Mouse (Mus musculus) embryonic facial prominence, embryonic 11.5 days (tissue): ENCODE data around the gene Zfp382. TPM values are rescaled to one million over a fixed set of nuclear protein-coding genes. Genes with fewer than 3 reads are reported as not detected.

Experiments used
- ATAC-seq: fragments of 200-750 bp; cut with Nextera tagmentation; replicated peaks from 2 replicates; pipeline ENCODE4 v1.8.0; 2017; ENCODE audit warnings: low read depth; ENCODE audit not compliant: insufficient number of reproducible peaks, low FRiP score, low TSS enrichment
- DNase-seq: peaks from one replicate; pipeline ENCODE4 v3.0.0-alpha.2; 2015; ENCODE audit warnings: low spot score
- H3K27ac ChIP-seq: fragments of 300-500 bp; sonication (generic); replicated peaks from 2 replicates; pipeline ENCODE4 v1.5.1; 2014; ENCODE audit warnings: mild to moderate bottlenecking, low read depth, low read length, control low read depth
- H3K27me3 ChIP-seq: fragments of 300-500 bp; sonication (generic); 2 replicates; pipeline ENCODE4 v1.6.1; 2014; ENCODE audit warnings: mild to moderate bottlenecking, low read length, moderate library complexity, mixed read lengths; ENCODE audit not compliant: control insufficient read depth, insufficient read depth
- H3K36me3 ChIP-seq: fragments of 300-500 bp; sonication (generic); replicated peaks from 2 replicates; pipeline ENCODE4 v1.6.1; 2014; ENCODE audit warnings: low read depth, mild to moderate bottlenecking, low read length, moderate library complexity, mixed read lengths; ENCODE audit not compliant: control insufficient read depth, insufficient read depth
- H3K4me1 ChIP-seq: fragments of 300-500 bp; sonication (generic); 2 replicates; pipeline ENCODE4 v1.6.1; 2014; ENCODE audit warnings: low read length, mixed read lengths; ENCODE audit not compliant: control insufficient read depth, insufficient read depth
- H3K4me2 ChIP-seq: fragments of 300-500 bp; sonication (generic); 2 replicates; pipeline ENCODE4 v1.6.1; 2014; ENCODE audit warnings: low read depth, mild to moderate bottlenecking, control low read depth, low read length, moderate library complexity
- H3K4me3 ChIP-seq: fragments of 300-500 bp; sonication (generic); 2 replicates; pipeline ENCODE4 v1.5.1; 2014; ENCODE audit warnings: low read depth, low read length, control low read depth
- H3K9ac ChIP-seq: fragments of 300-500 bp; sonication (generic); replicated peaks from 2 replicates; pipeline ENCODE4 v1.6.1; 2014; ENCODE audit warnings: mild to moderate bottlenecking, control low read depth, low read length
- H3K9me3 ChIP-seq: fragments of 300-500 bp; sonication (generic); replicated peaks from 2 replicates; pipeline ENCODE4 v1.6.1; 2016; ENCODE audit warnings: mild to moderate bottlenecking, low read length, inconsistent platforms, mixed read lengths; ENCODE audit not compliant: control insufficient read depth
- WGBS: fragments of 180-500 bp; shearing (Covaris S2); extraction: QIAGEN DNeasy Blood & Tissue Kit; methylation state at CpG from one replicate; pipeline ENCODE4 v1.1.7; 2014; 5-methylcytosine and 5-hydroxymethylcytosine counted together
- polyA plus RNA-seq: library from polyadenylated mRNA; unstranded; fragments of >200 nt; fragmentation: Nextera tagmentation; extraction: Ambion mirVana; gene quantifications from 2 replicates; pipeline ENCODE4 v1.2.1, GENCODE M21; 2014

The Zfp382 gene
- polyA plus RNA-seq, 1 experiment from 2014 or later = 5.9 TPM

DNA sequence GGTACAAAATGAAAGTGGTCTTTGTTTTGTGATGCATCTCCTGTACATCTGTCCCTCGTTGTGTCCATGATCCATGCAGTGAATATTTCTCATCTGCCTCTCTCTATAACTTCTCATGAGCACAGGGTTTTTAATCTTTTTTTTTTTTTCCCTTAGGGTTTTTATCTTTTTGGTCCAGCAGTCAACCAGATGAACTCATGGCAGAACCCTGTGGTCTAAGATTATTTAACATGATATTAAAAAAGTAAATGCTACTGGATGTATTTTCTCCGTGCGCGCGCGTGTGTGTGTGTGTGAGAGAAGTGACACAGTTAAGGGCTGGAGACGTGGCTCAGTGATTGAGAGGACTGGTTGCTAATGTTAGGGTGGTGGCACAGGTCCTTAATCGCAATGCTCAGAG lies 8.2 kb downstream of the Zfp382 start:
- 95% methylated on average over 8 of the region's 8 CpGs for WGBS
- Histone ChIP-seq H3K4me2 (no peak overlapping the region), H3K27me3 (no peaks in the 10 kb centered on the region), H3K27ac (no peak overlapping the region), H3K9ac (no peak overlapping the region), H3K4me3 (no peak overlapping the region), H3K36me3 (peaks cover 13% of the 10 kb centered on the region), H3K9me3 (no peaks in the 10 kb centered on the region; the same call in 1 of the 2 replicates), H3K4me1 (no peaks in the 10 kb centered on the region)
- no peak for ATAC-seq
- no peak for DNase-seq

DNA sequence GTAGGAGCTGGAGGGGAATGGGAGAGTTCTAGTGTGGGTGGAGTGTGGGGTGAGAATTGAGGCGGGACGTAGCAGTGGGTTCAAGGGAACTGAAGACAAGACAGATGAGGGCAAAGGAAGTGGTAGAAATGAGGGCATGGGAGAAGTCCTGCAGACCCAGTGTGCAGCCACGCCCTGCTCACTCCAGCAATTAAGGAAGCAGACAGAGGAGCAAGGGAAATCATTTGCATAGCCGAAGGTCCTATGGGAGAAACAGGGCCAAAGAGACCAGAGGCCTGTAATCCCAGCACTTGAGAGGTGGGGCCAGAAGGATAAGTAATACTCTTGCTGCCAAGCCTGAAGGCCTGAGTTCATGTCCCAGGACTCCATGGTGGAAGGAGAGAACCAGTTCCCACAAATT lies 10.7 kb downstream of the Zfp382 start:
- H3K4me2 ChIP-seq = no peak overlapping the region
- no peaks in the 10 kb centered on the region; the same call in 1 of the 2 replicates for H3K9me3 ChIP-seq
- DNase-seq (no peak), ATAC-seq (no peak)
- H3K4me3 ChIP-seq = no peak overlapping the region
- no peak overlapping the region for H3K9ac ChIP-seq
- WGBS = 91% methylated on average over 4 of the region's 4 CpGs
- no peak overlapping the region for H3K27ac ChIP-seq
- peaks cover 13% of the 10 kb centered on the region for H3K36me3 ChIP-seq
- no peaks in the 10 kb centered on the region for H3K27me3 ChIP-seq
- no peaks in the 10 kb centered on the region for H3K4me1 ChIP-seq

GRCm38 (mm10) chr7:30136826-30137225 lies 15.1 kb downstream of the Zfp382 start:
- Histone ChIP-seq H3K27ac (no peak overlapping the region), H3K27me3 (no peaks in the 10 kb centered on the region), H3K4me1 (no peaks in the 10 kb centered on the region), H3K9me3 (no peaks in the 10 kb centered on the region; the same call in 1 of the 2 replicates), H3K36me3 (peaks cover 11% of the 10 kb centered on the region), H3K4me3 (no peak overlapping the region), H3K4me2 (no peak overlapping the region), H3K9ac (no peak overlapping the region)
- DNase-seq (no peak), ATAC-seq (no peak)
- WGBS = 88% methylated on average over 10 of the region's 10 CpGs

DNA sequence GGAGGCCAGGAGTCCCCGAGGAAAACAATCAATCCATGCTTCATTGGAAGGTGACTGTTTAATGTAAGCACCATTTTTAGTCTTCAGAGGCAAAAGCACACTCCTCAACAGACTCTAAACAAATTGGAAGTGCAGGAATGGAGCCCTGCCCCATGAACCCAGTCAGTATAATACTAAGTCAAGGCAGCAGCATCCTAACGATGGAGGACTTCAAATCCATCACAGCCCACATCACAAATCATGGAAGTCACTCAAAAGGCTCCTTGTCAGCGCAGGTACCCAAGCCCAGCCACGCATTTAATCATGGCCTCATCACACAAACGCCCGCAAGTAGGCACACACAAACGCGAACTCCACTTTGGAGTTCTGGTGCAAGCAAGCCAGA lies 21.4 kb downstream of the Zfp382 start:
- 17% methylated on average over 8 of the region's 8 CpGs for WGBS
- no peak for ATAC-seq

DNA sequence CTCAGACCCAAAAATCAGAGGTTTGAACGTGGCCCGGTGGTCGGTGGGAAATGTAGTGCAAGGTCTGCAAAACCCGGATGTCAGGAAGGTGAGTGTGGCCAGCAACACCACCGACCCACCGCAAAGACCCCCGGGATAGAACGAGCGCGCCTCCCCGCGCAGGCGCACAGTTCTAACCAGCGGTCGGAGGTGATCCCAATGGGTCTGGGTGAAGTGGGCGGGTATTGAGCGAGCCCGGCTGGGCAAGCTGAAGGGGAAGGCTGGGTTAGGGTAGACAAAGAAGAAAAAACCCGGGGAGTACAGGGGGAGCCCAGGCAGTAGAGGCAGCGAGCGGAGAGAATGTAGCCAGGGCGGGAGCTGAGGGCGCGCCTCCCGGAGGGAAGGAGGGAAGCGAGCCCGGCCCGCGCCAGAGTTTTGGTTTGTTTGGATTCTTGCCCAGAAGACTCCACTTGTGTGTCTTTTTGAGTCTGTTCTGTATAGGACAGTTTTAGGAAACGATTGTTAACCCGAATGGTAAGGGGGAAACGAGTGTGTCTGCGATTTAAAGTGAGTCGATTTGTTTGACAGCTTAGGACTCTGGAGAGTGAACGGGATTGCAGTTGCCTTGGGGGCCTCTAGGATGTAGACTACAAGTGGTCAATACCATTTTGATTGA lies 21.9 kb downstream of the Zfp382 start:
- WGBS = 4% methylated on average over 35 of the region's 35 CpGs

More for the DNA sequence above, 21.4 kb downstream of the Zfp382 start:
- Histone ChIP-seq H3K4me3 (peak overlapping the region; percentile 40), H3K9me3 (peaks cover under 1% of the 10 kb centered on the region; the same call in 1 of the 2 replicates), H3K27me3 (no peaks in the 10 kb centered on the region), H3K4me1 (no peaks in the 10 kb centered on the region), H3K9ac (peak overlapping the region; percentile 44), H3K27ac (no peak overlapping the region), H3K36me3 (peaks cover 3% of the 10 kb centered on the region), H3K4me2 (peak overlapping the region; percentile 45)
- no peak for DNase-seq

DNA sequence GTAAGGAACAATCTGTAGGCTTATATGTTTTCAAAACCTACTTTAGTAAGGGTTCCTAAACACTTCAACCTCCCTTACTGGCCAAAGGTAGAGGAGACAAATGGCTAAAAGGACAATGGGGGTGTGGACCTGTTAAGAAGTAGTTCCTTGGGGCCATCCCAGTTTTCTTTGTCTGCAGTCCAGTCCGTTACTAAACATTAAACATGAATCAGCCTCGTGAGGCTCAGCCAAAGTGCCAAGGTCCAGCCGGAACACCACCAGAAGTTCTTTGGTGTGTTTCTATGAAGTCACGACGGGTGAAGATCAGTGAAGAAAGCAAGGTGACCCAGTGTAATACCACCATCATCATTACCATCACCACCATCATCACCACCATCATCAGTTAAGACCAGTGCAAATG lies 25.3 kb downstream of the Zfp382 start:
- Histone ChIP-seq H3K9ac (no peak overlapping the region), H3K9me3 (peaks cover 13% of the 10 kb centered on the region), H3K27ac (no peak overlapping the region), H3K4me1 (no peaks in the 10 kb centered on the region), H3K36me3 (peaks cover 3% of the 10 kb centered on the region), H3K27me3 (no peaks in the 10 kb centered on the region), H3K4me2 (no peak overlapping the region), H3K4me3 (no peak overlapping the region)
- ATAC-seq = no peak
- WGBS = 88% methylated on average over 5 of the region's 5 CpGs
- no peak for DNase-seq

More for the DNA sequence above, 21.9 kb downstream of the Zfp382 start:
- ATAC-seq (peak; percentile 96), DNase-seq (peak; percentile 93)
- peak overlapping the region; percentile 66 for H3K27ac ChIP-seq
- peaks cover 3% of the 10 kb centered on the region for H3K36me3 ChIP-seq
- no peaks in the 10 kb centered on the region for H3K4me1 ChIP-seq
- peaks cover 3% of the 10 kb centered on the region; the same call in 1 of the 2 replicates for H3K9me3 ChIP-seq
- peak overlapping the region; percentile 40 for H3K4me3 ChIP-seq
- H3K27me3 ChIP-seq = no peaks in the 10 kb centered on the region
- peak overlapping the region; percentile 45 for H3K4me2 ChIP-seq
- peak overlapping the region; percentile 64 for H3K9ac ChIP-seq

GRCm38 (mm10) chr7:30154040-30154439 lies 32.3 kb downstream of the Zfp382 start:
- Histone ChIP-seq H3K4me2 (no peak overlapping the region), H3K4me1 (no peaks in the 10 kb centered on the region), H3K9me3 (peaks cover 31% of the 10 kb centered on the region)

GRCm38 (mm10) chr7:30155507-30155906 lies 33.8 kb downstream of the Zfp382 start:
- WGBS = 86% methylated on average over 3 of the region's 3 CpGs
- H3K4me1 ChIP-seq = no peaks in the 10 kb centered on the region
- H3K36me3 ChIP-seq = peaks cover 31% of the 10 kb centered on the region
- H3K9me3 ChIP-seq = peaks cover 34% of the 10 kb centered on the region
- H3K4me3 ChIP-seq = no peak overlapping the region
- no peak overlapping the region for H3K4me2 ChIP-seq
- no peak overlapping the region for H3K9ac ChIP-seq
- no peak for ATAC-seq
- no peak overlapping the region for H3K27ac ChIP-seq
- DNase-seq = no peak
- H3K27me3 ChIP-seq = no peaks in the 10 kb centered on the region

More at GRCm38 (mm10) chr7:30154040-30154439, 32.3 kb downstream of the Zfp382 start:
- WGBS = 90% methylated on average over 1 of the region's 1 CpGs
- H3K4me3 ChIP-seq = no peak overlapping the region
- H3K27ac ChIP-seq = no peak overlapping the region
- no peak overlapping the region for H3K9ac ChIP-seq
- ATAC-seq (no peak), DNase-seq (no peak)
- H3K36me3 ChIP-seq = peaks cover 20% of the 10 kb centered on the region
- H3K27me3 ChIP-seq = no peaks in the 10 kb centered on the region
